Mouse (Mus musculus): ENCODE data around the gene Slc17a1.

- TF ChIP-seq POLR2A (IDR thresholded peaks at IDR 0.05; ENCODE audit: borderline replicate concordance, extremely low read depth, low read depth, low read length) (no peak), CTCF (IDR thresholded peaks at IDR 0.05; ENCODE audit: insufficient read depth, low read length) (no peak)
These were observed 25.7 kb downstream of the Slc17a1 start for GRCm38 (mm10) chr13:23893269-23893593.
